23 mouse cellular contexts compared by ENCODE assay signal in genomic region chr17:62947537-62948193, GRCm38 (mm10).
DNase-seq lines count a peak whose midpoint lies in the region; ATAC-seq lines count a peak whose summit lies in the region.
"Had no signal": no experiment of that assay in that cellular context is flagged by ENCODE, and none has a peak within 500 bp of the region (broad histone marks: within the 10 kb centered on the region; RNA-seq: fewer than 3 reads in every experiment).

No protein-coding gene starts in this region.

- peak; percentile 47 for DNase-seq in embryonic facial prominence, embryonic 14.5 days (ENCODE audit: low spot score)
- no peak for DNase-seq in embryonic facial prominence, embryonic 10.5 days (ENCODE audit: low spot score)
- peak; percentile 31 to 33 for DNase-seq in left cerebral cortex, postnatal 14 days (ENCODE audit: low spot score in 2 of 2)
- no peak for DNase-seq in left cerebral cortex, postnatal 10 days (ENCODE audit: extremely low spot score in 1 of 2, low spot score in 2 of 2)
- peak; percentile 57 to 73 for DNase-seq in layer of hippocampus, adult 18-20 months (ENCODE audit: low spot score in 2 of 2)
- DNase-seq in left cerebral cortex, postnatal 25 days (ENCODE audit: low spot score in 2 of 2), result peak; percentile 30 to 71
- DNase-seq in ovary, postnatal 14 days (ENCODE audit: low spot score), result no peak
- no peak for DNase-seq in liver
- DNase-seq: adrenal gland, postnatal 10 days; cerebellum, adult 11-12 months; cerebellum, postnatal 25 days; heart, postnatal 14 days; kidney, adult 2 months; kidney, postnatal 10 days; lung, postnatal 14 days; spleen, adult 18-20 months; thymus, adult 2 months had no signal

- H3K4me2 ChIP-seq in embryonic facial prominence, embryonic 14.5 days (ENCODE audit: low read depth, low read length), result no peak overlapping the region
- H3K4me2 ChIP-seq: heart, embryonic 12.5 days; hindbrain, embryonic 12.5 days; limb, embryonic 15.5 days; midbrain, embryonic 15.5 days; neural tube, embryonic 15.5 days had no signal

- 55% methylated on average over 1 of the region's 1 CpGs for WGBS in embryonic facial prominence, embryonic 14.5 days
- 75% methylated on average over 1 of the region's 1 CpGs for WGBS in embryonic facial prominence, embryonic 10.5 days

- H3K4me3 ChIP-seq in embryonic facial prominence, embryonic 14.5 days (ENCODE audit: low read depth, low read length), result no peak overlapping the region
- H3K4me3 ChIP-seq in embryonic facial prominence, embryonic 10.5 days, result no peak overlapping the region
- H3K4me3 ChIP-seq: heart, embryonic 12.5 days; hindbrain, embryonic 12.5 days; limb, embryonic 15.5 days; midbrain, embryonic 15.5 days; neural tube, embryonic 15.5 days had no signal

- H3K36me3 ChIP-seq in embryonic facial prominence, embryonic 14.5 days (ENCODE audit: control insufficient read depth, insufficient read depth, low read length), result no peaks in the 10 kb centered on the region
- H3K36me3 ChIP-seq in embryonic facial prominence, embryonic 10.5 days (replicated peaks), result no peaks in the 10 kb centered on the region
- H3K36me3 ChIP-seq: heart, embryonic 12.5 days; hindbrain, embryonic 12.5 days; limb, embryonic 15.5 days; midbrain, embryonic 15.5 days; neural tube, embryonic 15.5 days had no signal

- 0 out of 2 replicates have a peak, but pooled peaks have one; percentile 57 for ATAC-seq in embryonic facial prominence, embryonic 14.5 days (ENCODE audit: low read depth)
- ATAC-seq: midbrain, embryonic 15.5 days; Patski had no signal

- H3K9me3 ChIP-seq in embryonic facial prominence, embryonic 14.5 days (ENCODE audit: control insufficient read depth, low read length), result no peaks in the 10 kb centered on the region
- no peaks in the 10 kb centered on the region for H3K9me3 ChIP-seq in embryonic facial prominence, embryonic 10.5 days
- H3K9me3 ChIP-seq: heart, embryonic 12.5 days; hindbrain, embryonic 12.5 days; limb, embryonic 15.5 days; midbrain, embryonic 15.5 days; neural tube, embryonic 15.5 days had no signal

- H3K27me3 ChIP-seq in embryonic facial prominence, embryonic 14.5 days (replicated peaks; ENCODE audit: control insufficient read depth, insufficient read depth, low read length), result no peaks in the 10 kb centered on the region
- no peaks in the 10 kb centered on the region for H3K27me3 ChIP-seq in embryonic facial prominence, embryonic 10.5 days (replicated peaks; ENCODE audit: low read depth, poor library complexity, severe bottlenecking)
- H3K27me3 ChIP-seq: heart, embryonic 12.5 days; hindbrain, embryonic 12.5 days; limb, embryonic 15.5 days; midbrain, embryonic 15.5 days; neural tube, embryonic 15.5 days had no signal

- no peak overlapping the region for H3K27ac ChIP-seq in embryonic facial prominence, embryonic 14.5 days (replicated peaks; ENCODE audit: low read depth, low read length)
- no peak overlapping the region for H3K27ac ChIP-seq in embryonic facial prominence, embryonic 10.5 days (replicated peaks)
- H3K27ac ChIP-seq: hindbrain, embryonic 12.5 days; limb, embryonic 15.5 days; midbrain, embryonic 15.5 days; neural tube, embryonic 15.5 days had no signal

- H3K4me1 ChIP-seq in embryonic facial prominence, embryonic 14.5 days (ENCODE audit: control insufficient read depth, insufficient read depth, low read length), result no peaks in the 10 kb centered on the region
- H3K4me1 ChIP-seq in embryonic facial prominence, embryonic 10.5 days, result no peaks in the 10 kb centered on the region
- H3K4me1 ChIP-seq: heart, embryonic 12.5 days; hindbrain, embryonic 12.5 days; limb, embryonic 15.5 days; midbrain, embryonic 15.5 days; neural tube, embryonic 15.5 days had no signal

- no peak overlapping the region for H3K9ac ChIP-seq in embryonic facial prominence, embryonic 14.5 days (ENCODE audit: low read depth, low read length)
- H3K9ac ChIP-seq: heart, embryonic 12.5 days; hindbrain, embryonic 12.5 days; limb, embryonic 15.5 days; midbrain, embryonic 15.5 days; neural tube, embryonic 15.5 days had no signal

- intact Hi-C loops in left cerebral cortex, postnatal 14 days (cut with DNase I), result no loop called here
- intact Hi-C loops in left cerebral cortex, postnatal 10 days (cut with DNase I), result no loop called here
- intact Hi-C loops in left cerebral cortex, postnatal 25 days (cut with DNase I), result loop anchor here (5.0 kb wide), 1 partner anchor 65 kb away; no protein-coding TSS in a partner anchor

Comparison
In these comparisons a context has a peak if more than half of its experiments do, and no peak if none do; other contexts are left out.
1. DNase-seq: peak in embryonic facial prominence, embryonic 14.5 days (single experiment), left cerebral cortex, postnatal 14 days (2 of 2), layer of hippocampus, adult 18-20 months (2 of 2) and left cerebral cortex, postnatal 25 days (2 of 2); none in embryonic facial prominence, embryonic 10.5 days (single experiment), left cerebral cortex, postnatal 10 days (0 of 2), ovary, postnatal 14 days (single experiment) and liver (single experiment).